Mouse (Mus musculus) kidney, postnatal 4 days (tissue): ENCODE measurements around the gene Sparc.

ENCODE experiments used
- DNase-seq, 2 experiments: peaks; one replicate each; pipeline ENCODE4 v3.0.0; 2021; ENCODE audit warnings: mixed read lengths in 2 of 2

Gene Sparc

DNA sequence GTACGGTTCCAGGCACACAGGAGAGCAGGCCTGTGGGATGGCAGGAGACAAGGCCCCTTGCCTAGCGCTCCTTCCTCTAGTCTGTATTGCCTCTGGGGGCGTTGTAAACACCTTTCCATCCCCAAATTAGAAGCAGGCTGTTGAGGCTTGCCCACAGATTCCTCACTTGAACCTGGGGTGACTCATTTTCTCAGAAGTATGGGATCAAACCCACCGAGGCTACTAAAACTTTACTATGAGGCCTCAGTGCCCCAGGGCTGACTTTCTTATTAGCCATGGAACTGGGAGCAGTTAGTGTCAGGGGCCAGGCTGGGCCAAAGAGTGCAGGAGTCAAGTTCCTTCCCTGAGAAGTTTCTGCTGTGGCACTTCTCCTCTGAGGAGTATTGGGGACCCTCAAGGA, 57.7 kb downstream of the Sparc start:
- DNase-seq: no peak

DNA sequence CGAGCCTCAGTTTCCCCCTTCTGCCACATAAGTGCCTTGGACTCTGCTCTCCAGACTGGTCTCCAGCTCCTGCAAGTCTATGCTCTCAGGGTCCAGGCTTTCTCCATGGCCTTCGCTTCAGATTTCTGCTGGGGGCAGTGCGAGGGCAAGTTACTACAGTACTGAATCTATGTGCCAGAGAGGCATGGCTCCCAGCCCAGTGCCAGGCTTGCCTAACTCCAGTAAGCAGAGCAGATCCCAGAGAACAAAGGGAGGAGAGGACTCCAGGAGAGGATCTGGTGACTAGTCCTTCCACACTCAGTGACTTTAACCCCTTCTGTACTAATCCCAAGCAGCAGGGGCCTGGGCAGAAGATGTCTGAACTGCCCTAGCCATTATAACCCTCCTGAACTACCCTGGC, 58.3 kb downstream of the Sparc start:
- no peak for DNase-seq

DNA sequence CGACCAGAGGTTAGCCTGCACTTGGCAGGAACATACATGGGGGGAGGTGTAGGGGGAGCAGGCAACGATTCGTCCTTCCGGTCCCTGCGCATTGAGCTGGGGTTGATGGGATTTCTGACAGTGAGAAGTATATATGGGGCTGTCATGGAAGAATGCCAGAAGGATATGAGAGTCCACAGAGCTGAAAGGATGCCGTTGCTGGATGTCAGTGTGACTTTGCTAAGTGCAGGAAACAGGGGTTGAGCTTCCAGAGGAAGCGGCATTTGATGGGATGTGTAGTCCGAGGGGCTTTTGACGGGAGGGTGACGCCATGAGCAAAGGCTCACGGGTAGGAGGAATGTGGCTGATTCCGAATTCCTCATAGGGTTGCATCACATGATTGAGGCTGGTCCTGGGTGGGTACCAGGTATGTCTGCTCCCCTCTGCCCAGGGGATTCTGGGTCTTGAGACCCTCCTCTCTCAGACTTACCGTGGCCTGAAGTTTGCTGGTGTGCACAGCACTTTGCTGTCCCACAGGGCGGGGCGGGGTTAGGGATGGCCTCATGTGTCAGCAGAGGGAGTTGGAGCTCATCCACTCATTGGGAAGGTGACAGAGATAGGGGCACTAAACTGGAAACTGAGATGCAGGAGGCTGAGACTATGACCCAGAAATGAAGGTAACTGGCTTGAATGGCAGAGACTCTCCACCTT, 64.7 kb downstream of the Sparc start:
- DNase-seq: peak; percentile 35 to 48

DNA sequence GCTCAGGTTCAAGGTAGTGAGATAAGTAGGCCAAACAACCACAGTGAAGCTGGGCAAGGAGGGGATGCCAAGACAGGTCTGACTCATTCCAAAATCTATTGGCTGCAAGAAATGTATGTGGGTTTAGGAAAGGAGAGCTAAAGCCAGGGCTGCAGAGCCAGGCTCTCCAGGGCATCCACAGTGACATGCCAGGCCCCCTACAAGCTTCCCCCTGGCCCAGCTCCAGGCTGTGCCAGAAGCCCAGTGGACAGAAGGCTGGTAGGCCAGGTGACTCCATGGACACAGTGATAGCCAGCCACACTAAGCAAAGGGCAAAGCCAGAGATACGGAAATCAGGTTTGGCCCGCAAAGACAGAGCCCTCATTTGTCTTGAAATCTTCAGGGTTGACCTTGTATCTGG, 66.1 kb downstream of the Sparc start:
- no peak for DNase-seq
